Mouse (Mus musculus) retina, postnatal 7 days (tissue): ENCODE measurements around the gene Kirrel3.

Experiments used
- DNase-seq: peaks from one replicate; pipeline ENCODE4 v3.0.0-alpha.2; 2012; ENCODE audit warnings: low read depth, low spot score

Kirrel3 gene

DNA sequence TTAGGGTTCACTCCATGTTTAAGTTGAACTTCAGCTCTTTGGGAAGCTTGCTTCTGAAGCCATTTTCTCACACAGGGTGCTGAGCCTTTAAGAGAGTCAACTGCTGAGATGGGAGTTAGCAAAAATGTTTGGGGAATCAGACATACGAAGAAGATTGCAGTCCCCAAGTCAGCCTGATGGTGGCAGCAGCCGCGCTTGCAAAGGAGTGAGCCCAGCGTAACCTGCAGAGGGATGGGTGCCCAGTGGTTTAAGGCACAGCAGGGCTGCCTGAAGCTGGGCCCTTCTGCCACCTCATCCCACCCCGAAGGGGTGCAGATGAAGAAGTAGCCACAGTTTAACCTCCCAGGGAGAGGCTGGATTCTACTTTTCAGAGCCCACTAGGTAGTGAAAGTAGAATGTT lies 13.0 kb downstream of the Kirrel3 start:
- DNase-seq = peak; percentile 58

DNA sequence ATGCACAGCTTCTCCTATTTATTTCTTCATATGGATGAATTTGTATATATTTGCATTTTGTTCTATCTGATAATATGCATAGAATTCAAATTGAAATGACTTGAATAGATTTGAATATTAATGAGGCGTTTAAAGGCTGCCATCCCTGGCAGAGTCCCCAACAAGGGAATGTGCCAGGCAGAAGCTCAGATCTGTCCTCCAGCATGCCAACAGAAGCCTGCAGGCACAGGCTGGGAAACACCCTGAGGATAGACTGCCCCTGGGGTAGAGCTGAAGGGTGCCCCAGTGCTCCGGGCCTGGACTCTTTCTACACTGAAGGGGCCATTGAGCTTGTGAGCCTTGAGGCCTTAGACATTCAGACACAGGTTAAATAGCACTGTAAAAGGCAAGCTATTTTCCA lies 21.5 kb downstream of the Kirrel3 start:
- no peak for DNase-seq

DNA sequence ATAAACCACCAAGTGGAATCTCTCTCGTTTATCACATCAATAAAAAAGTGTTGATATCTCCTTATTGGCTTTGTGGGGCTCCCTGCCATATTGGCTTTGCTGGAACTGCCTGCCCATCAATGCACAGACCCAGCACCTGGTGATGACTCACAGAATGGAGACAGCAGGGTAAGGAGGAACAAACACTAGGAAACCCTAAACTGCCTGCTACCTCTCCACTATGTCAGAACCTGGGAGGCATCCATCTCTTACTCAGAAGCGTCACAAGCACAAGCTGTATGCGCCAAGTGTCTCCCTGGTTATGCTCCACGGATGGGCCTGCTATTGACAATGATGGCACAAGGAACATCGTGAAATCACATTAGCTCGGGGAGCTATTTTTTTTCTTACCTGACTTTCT lies 33.2 kb downstream of the Kirrel3 start:
- no peak for DNase-seq

DNA sequence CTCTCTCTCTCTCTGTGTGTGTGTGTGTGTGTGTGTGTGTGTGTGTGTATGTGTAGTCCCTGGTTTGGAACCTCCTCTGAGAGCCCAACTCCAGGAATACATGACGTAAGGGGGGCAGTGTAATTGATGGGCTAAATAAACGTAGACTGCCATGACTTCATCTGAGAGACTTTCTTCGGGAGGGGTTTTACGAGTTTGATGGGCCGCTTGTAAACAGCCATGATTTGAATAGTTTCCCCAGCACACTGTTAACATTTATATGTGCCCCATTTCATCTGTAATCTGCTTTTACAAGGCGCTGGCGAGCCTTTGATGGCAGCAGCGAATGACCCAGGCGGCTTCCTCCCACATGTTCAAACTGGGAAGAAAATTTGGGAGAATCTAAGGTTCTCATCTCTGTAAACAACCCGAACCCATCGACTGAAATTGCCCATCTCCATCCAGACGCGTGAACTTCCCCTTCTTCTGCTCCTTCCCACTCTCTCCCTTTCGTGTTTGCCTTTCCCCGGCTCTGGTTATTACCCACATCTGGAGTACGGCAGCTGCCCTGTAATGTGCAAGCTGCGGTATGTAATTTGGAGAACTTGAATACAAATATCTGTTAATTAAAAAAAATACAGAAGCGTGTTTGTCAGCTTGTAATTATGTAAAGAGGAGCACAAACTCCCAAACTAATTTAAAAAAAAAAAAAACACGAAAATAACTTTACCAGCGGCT lies 34.7 kb downstream of the Kirrel3 start:
- DNase-seq = no peak

DNA sequence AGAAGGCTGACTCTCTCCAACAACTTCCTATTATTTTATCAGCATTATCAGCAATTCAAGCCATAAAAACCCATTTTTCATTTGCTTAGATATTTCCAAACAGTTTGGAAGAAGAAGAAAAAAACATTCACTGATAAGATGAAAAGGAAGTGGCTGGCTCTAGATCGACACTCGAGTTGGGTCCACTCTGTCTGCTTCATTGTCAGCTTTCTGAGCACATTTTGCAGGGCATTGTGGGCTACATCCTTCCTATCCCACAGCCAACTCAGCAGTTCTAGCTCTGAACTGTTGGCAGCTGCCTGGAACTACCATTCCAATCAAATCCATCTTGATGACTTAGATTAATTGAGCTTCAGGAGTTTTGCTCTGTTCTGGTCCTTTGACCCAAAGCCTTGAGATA lies 40.0 kb downstream of the Kirrel3 start:
- DNase-seq = no peak

DNA sequence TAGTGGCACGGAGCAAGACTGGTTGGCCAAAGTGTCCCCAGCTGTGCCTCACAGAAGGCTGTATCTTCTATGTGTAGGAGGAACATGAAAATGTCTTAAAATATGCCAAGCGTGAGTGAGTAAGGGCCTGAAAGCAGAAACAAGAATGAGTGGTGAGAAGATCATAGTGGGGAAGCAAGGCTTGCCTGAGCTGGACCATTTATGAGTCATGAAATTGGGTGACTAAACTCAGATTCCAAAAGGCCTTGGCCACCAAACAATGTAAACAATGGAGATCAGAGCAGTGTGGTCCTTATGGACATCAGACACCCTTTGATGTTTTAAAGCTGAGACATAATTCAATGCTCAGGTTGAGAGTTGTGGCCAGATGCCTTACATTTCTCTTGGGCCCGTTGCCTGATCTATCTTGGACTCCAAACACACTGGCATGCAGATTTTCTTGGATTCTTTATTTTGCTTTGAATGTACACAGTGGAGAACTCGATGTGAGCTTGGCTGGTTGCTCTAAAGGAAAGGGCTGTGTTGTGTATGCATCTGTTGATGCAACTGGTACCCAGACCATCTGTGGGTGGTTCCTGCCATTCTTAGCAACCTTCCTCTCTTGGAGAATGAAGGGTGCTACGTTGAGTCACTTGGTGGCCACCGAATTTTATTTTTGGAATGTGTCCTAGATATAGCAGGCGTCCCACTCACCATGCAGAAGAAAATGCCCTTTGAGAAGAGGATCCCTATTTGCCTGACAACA lies 53.1 kb downstream of the Kirrel3 start:
- no peak for DNase-seq

DNA sequence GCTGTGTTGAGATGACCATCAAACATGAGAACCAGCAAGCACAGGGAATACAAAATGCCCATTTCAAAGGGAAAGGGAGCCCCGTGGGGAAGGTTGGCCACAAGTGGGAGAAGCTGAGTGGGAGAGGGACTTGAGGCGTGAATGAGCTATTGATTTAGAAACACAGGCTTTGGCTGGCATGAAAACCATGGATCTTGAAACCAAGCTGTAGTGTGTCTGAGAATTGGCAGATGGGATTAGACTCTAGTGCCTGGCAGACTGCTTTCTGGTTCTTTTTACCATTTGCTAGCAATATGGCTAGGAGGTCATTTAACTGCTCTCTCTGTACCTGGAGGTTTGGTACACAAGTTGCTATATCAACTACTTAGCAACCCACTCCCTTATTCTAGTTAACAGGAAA lies 56.2 kb downstream of the Kirrel3 start:
- DNase-seq = no peak

DNA sequence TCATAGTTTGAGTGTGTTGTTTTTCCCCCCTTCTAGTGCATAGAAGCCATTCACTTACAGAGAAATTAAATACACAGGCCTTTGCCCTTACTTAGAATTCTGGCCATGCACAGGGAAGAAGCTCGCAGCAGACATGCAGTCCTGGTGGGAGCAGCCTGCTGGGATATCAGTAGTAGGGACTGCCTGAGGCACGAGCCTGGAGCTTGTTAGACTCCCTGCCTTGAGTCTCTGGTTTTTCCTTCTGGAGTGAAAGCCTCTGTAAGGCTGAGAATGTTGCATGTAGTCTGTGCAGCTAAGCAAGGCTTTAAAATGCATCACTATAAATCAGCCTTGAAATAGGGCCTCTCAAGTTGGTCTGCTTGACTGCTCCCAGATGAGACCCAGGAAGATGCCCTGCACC lies 70.0 kb downstream of the Kirrel3 start:
- no peak for DNase-seq

DNA sequence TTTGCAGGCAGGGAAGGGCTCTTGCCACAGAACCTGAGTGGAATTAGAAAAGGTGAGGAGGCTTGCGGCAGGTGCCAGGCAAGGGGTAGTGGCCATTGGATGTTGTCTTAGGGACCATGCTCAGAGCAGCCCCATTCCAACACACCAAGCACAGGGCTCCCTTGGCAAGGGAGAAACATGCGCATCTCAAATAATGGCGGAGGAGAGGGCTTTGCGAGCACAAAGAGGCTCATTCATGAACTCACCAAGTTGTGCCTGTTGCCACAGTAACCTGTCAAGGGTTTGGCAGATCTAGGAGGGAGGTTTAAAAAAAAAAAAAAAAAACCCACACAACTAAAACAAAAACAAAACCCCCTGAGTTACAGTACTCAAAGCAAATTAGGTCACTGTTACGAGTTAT lies 72.2 kb downstream of the Kirrel3 start:
- DNase-seq = peak; percentile 6

DNA sequence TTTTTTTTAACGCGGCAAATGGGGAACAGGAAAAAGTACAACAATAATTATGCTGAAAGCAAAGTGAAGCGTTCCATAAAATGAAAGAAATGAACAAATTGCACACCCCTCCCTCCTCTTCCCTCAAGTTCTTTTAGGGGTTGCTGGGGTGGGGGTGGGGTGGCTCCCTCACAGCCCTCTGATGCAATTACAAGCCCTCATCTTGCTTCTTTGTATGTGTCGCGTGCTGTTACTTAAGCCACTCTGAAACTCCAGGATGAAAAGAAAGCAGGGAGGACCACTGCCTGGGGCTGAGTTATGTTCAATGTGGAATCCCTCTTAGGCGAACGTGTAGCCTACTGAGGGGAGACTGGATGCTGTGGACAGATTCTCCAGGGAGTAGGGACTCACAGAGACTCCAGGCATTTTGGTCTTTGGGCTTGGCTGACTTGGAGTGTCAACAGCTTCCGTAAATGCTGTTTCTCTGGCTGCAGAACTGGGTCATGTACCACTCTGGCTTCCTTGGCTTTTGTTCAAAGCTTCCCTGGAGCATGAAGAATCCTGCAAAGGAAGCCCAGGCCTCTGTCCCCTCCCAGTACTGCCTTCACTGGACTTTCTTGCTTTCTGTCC lies 72.7 kb downstream of the Kirrel3 start:
- DNase-seq = peak; percentile 19

DNA sequence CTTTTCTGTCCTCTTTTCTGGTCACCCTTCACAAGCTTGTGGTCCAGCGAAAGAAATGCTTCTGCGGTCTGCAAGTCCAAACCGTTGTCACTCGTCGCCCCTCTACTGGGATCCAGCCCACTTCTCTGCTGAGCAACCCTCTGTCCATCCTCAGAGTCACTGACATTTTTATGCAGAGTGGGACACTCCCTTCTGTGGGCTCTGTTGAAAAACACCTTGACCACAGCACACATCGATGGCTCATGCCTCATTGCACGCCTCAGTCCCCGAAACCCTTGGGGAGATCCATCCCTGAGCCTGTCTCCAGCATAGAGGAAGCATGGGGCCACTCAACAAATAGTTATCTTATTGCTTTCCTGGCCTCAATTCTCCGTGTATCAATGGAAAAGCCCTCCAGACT lies 73.4 kb downstream of the Kirrel3 start:
- no peak for DNase-seq

DNA sequence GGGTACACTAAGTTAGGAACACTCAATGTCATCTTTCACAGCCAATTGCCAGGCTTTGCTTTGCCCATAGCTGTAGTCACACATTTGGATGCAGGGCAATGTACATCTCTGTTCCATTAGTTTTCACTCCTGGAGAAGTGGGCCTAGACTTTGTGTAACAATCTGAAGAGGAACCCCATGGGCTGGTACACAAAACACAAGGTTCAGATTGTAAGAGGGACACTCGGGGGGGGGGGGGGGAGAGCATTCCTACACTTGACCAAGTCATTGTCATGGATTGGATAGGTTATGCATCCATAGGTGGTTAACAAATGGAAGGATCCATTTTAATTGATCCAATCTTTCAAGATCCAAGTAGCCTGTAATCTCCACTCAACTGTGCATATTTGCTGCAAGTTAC lies 75.6 kb downstream of the Kirrel3 start:
- DNase-seq = no peak

DNA sequence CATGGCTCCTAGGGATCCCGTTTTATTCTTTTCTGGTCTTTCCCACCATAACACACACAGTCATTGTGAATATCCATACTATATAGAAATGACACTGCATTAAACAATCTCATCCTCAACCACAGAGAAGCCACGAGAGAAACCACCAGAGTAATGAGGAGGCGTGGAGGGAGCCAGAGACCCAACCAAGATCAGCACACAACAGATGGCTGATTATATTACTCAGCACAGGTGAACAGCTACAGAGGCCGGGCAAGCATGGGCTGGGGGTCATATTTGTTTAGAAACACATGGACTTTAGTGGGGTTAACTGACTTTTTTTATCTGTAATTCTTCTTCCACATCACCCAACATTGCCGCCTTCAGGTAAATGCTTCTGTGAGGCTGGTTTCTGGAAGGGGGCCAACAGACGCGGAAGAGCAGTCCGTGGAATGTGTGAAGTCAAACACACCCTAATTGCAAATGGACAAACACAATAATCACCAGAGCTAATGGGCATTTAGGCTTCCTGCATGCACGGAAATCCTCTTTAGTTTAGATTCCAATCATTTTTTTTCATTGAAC lies 76.8 kb downstream of the Kirrel3 start:
- no peak for DNase-seq

DNA sequence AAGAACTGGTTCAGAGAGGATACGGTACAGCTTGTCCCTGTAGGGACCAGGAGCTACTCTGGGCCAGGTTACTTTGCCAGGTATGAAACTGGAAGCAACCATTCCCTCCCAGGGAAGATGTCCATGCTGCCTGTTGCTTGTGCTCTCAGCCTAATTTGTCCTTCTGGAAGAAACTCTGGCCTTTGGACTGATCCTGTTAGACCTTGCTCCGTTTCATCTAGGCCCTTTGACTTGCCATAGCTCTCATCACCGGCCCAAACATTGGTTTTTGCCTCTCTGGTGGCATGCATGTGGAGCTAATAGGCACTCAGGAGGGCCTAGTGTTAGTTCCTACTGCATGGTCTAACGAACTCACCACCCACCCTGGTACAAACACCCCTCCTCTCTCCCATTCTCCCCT lies 88.2 kb downstream of the Kirrel3 start:
- DNase-seq = no peak

DNA sequence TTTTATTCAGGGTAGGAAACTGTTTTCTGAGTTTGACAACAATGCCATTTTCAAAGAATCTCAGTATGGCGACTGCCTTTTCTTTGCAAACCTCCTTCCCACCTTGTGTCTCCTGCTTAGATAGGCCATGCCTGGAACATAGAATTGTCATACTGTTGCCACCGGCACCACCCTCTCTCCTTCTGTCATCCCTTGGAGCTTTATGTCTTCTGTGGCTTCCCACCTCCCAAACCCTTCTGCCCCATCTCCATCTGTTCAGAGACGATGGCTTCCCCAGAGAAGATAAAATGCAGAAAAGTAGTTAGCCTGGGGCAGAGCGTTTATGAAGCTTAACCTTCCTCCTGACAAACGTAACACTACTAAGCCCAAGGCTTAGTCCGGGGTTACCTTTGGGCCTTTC lies 88.9 kb downstream of the Kirrel3 start:
- no peak for DNase-seq

DNA sequence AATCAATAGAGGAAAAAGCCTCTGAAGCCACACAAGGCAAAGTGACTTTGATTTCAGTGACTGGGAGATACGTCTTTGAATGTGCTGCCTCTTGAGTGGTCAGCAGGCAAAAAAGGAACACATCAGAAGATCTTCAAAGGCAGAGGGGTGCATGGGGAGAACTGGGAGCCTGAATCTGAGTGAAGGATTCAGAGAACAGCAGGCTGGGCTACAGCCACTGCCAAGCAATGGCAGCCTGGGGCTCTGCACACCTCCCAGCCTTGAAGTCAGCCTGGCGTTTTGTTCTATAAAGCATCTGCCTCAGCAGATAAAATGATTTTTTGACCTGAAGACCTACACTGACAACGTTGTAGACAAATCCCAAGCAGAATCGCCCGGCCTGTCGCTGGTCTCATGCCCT lies 93.5 kb downstream of the Kirrel3 start:
- no peak for DNase-seq

DNA sequence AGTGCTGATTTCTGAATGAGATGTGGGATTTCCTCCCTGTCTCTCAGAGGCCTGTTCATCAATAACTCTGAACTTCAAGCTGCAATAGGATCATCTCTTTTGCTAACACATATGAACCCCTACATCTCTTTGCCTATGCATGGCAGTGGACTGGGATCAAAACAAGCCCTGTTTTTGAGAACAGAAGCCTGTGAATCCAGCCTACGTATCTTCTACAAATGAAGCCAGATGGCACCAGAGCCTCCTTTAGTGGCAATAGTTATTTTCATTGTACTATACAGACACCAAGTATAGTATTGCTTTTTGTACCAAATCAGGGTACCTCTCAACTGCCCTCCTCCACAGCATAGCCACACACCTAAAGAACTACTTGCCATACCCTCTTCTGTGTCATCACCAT lies 94.4 kb downstream of the Kirrel3 start:
- DNase-seq = no peak

DNA sequence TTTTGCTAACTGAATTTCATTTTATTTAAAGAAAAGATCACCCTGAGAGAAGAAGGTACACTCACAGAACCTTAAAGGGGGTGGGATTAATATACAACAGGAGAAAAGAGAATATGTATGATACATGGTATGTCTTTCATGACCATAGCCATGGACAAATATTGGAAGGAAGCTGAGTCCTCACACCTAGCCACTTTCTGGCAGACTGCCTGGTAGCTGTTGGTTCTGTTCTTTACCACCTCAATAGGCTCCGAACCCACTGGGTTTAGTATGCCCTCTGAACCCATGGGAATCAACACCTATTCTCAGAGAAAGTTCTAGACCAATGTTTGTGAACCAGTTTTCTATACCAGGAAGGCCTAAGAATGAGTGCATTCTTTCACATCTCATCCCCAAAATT lies 96.8 kb downstream of the Kirrel3 start:
- no peak for DNase-seq

DNA sequence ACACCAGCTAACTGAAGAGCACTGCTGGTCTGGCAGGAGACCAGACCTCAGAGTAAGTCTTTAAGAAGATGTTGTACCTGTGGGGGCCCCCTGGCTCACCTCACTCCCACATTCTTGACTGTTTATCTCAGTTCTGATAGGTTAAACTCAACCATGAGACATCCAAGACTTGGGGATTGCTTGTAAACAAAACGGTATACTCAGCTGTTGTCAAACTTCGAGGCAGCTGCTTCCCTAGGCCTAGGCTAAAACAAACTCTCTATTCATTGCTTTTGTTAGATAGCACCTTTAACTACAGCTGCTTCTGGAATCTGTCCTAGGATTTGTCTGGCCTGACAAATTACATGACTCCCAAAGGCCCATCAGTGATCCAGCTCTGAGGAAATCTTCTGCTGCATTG lies 99.8 kb downstream of the Kirrel3 start:
- no peak for DNase-seq

DNA sequence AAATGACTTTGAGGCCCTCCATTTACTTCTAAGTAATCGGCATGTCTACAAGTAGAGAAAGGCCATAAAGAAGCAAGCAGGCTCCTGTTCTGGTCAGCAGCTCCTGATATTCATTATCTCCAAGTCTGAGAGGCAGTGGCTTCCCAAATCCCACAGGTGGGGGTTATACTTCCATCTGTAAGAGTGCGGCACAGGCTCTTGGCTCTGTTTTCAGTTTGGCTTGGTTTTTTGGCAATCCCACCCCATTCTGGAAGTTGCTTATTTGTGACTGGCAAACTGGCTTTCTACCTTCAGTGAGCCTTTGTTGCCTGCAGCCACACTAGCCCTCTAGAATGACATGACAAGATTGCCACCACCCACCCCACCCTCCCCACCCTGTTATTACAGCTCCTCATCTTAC lies 100.4 kb downstream of the Kirrel3 start:
- DNase-seq = no peak

DNA sequence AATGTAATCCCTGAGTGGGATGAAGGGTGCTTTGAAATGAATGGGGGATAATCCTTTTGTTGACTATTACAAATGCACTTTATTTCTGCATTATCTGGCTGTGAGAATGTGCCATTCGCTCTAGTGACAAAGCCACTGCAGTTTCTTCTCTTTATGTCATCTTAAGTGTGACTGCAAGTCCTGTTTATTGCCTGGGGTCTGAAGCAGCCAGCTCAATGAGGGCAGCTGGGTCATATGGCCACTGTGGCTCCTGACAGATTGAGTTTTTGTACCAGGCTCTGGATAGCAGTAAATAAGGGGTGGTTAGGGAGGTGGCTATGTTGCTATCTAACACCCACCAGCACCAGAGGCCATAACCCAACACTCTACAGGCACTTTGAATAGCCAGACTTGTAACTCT lies 104.1 kb downstream of the Kirrel3 start:
- no peak for DNase-seq

DNA sequence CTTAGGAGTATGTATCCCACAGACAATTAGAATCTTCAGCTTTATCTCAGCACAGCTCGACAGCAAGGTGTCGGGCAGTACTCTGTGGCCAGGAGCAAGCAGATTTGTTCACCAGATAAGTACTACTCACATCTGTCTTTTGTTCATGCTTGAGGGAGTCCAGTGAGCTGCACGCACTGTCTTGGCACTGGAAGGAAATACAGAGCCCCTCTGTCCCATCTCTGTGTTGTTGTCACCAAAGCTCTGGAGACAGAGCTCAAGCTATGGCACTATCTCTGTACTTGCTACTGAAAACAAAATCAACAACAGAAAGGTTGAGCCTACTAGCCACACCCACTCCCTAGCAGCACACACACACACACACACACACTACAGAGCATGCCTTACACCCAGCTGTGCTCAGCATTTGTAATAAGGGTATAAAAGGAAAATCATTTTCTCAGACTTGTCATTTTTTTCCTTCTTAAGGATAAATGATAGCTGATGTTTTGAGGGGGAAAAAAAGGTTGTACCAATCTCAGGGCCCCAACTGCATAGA lies 106.4 kb downstream of the Kirrel3 start:
- DNase-seq = no peak
